In genomic region chr2:25180973-25181890, GRCm38 (mm10) we compare ENCODE assay signal across 8 mouse cellular contexts. TPM values are rescaled to one million over a fixed set of nuclear protein-coding genes. Genes with fewer than 3 reads are reported as not detected.
A peak's percentile ranks its signal among the peaks of the same experiment; 100 is the strongest.
DNase-seq lines count a peak whose midpoint lies in the region; ATAC-seq and TF ChIP-seq lines count a peak whose summit lies in the region.

No protein-coding gene starts in this region.

- peak; percentile 44 for DNase-seq in kidney, adult 2 months
- no peak for DNase-seq in kidney, adult 8-10 months
- DNase-seq in forebrain, embryonic 10.5 days (ENCODE audit: extremely low spot score, low spot score), result peak; percentile 75
- DNase-seq in intestine, embryonic 14.5 days (ENCODE audit: low spot score), result peak; percentile 82
- peak; percentile 83 for DNase-seq in retina, embryonic 14.5 days (ENCODE audit: low spot score)

- peaks cover 15% of the 10 kb centered on the region for H3K4me1 ChIP-seq in kidney, adult 2 months (ENCODE audit: control insufficient read depth, insufficient read depth, low read length)
- peaks cover 98% of the 10 kb centered on the region for H3K4me1 ChIP-seq in forebrain, embryonic 10.5 days
- H3K4me1 ChIP-seq in intestine, embryonic 14.5 days (replicated peaks; ENCODE audit: control insufficient read depth, insufficient read depth, low read length), result peaks cover 30% of the 10 kb centered on the region
- peaks cover 31% of the 10 kb centered on the region for H3K4me1 ChIP-seq in lung, embryonic 16.5 days (replicated peaks; ENCODE audit: control insufficient read depth, insufficient read depth, low read length)

- peak overlapping the region; percentile 25 for H3K9ac ChIP-seq in intestine, embryonic 14.5 days (ENCODE audit: low read length)
- H3K9ac ChIP-seq in lung, embryonic 16.5 days (ENCODE audit: low read length), result peak overlapping the region; percentile 77

- peak overlapping the region; percentile 67 for H3K4me3 ChIP-seq in kidney, adult 2 months (ENCODE audit: insufficient read depth, low read depth, low read length)
- H3K4me3 ChIP-seq in forebrain, embryonic 10.5 days, result peak overlapping the region; percentile 84
- H3K4me3 ChIP-seq in intestine, embryonic 14.5 days (ENCODE audit: low read depth, low read length), result peak overlapping the region; percentile 54
- H3K4me3 ChIP-seq in lung, embryonic 16.5 days (ENCODE audit: low read length), result peak overlapping the region; percentile 63

- no peaks in the 10 kb centered on the region for H3K9me3 ChIP-seq in forebrain, embryonic 10.5 days
- H3K9me3 ChIP-seq in intestine, embryonic 14.5 days (ENCODE audit: control insufficient read depth, low read length), result no peaks in the 10 kb centered on the region
- H3K9me3 ChIP-seq in lung, embryonic 16.5 days (ENCODE audit: control insufficient read depth, low read length), result no peaks in the 10 kb centered on the region

- peak overlapping the region; percentile 1 for H3K27ac ChIP-seq in kidney, adult 2 months (ENCODE audit: insufficient read depth, low read depth, low read length)
- peak overlapping the region; percentile 94 for H3K27ac ChIP-seq in forebrain, embryonic 10.5 days
- H3K27ac ChIP-seq in intestine, embryonic 14.5 days (ENCODE audit: low read depth), result peak overlapping the region; percentile 47; the same call in 1 of the 2 replicates
- H3K27ac ChIP-seq in lung, embryonic 16.5 days (ENCODE audit: low read length), result peak overlapping the region; percentile 83

- H3K36me3 ChIP-seq in kidney, adult 2 months (ENCODE audit: control insufficient read depth, insufficient read depth, low read length), result no peaks in the 10 kb centered on the region
- peaks cover 19% of the 10 kb centered on the region for H3K36me3 ChIP-seq in forebrain, embryonic 10.5 days (replicated peaks)
- no peaks in the 10 kb centered on the region for H3K36me3 ChIP-seq in intestine, embryonic 14.5 days (ENCODE audit: control insufficient read depth, insufficient read depth, low read length)
- H3K36me3 ChIP-seq in lung, embryonic 16.5 days (ENCODE audit: control insufficient read depth, insufficient read depth, low read length), result no peaks in the 10 kb centered on the region

- H3K27me3 ChIP-seq in kidney, adult 2 months (replicated peaks; ENCODE audit: control insufficient read depth, insufficient read depth, low read length), result no peaks in the 10 kb centered on the region
- peaks cover 81% of the 10 kb centered on the region for H3K27me3 ChIP-seq in forebrain, embryonic 10.5 days (ENCODE audit: poor library complexity, severe bottlenecking)
- peaks cover 84% of the 10 kb centered on the region for H3K27me3 ChIP-seq in intestine, embryonic 14.5 days (replicated peaks; ENCODE audit: control insufficient read depth, insufficient read depth, low read length)
- peaks cover 26% of the 10 kb centered on the region for H3K27me3 ChIP-seq in lung, embryonic 16.5 days (ENCODE audit: control insufficient read depth, insufficient read depth, low read depth, low read length)

- peak overlapping the region; percentile 74 for H3K4me2 ChIP-seq in intestine, embryonic 14.5 days (ENCODE audit: low read length)
- H3K4me2 ChIP-seq in lung, embryonic 16.5 days (ENCODE audit: low read depth, low read length), result peak overlapping the region; percentile 87

- WGBS in kidney, adult 2 months, result under 1% methylated on average over 100 of the region's 100 CpGs
- under 1% methylated on average over 98 of the region's 100 CpGs for WGBS in forebrain, embryonic 10.5 days
- WGBS in intestine, embryonic 14.5 days, result under 1% methylated on average over 97 of the region's 100 CpGs
- WGBS in lung, embryonic 16.5 days, result under 1% methylated on average over 100 of the region's 100 CpGs

- TF ChIP-seq CTCF in kidney, adult 2 months (conservative IDR thresholded peaks at IDR 0.05; ENCODE audit: insufficient read depth, insufficient read length, low read depth, low read length), result no peak

- no peak for TF ChIP-seq POLR2A in kidney, adult 2 months (IDR thresholded peaks at IDR 0.05; ENCODE audit: low read depth, low read length)

- ATAC-seq in activated CD4-positive, CD25-positive, alpha-beta regulatory T cell, adult 4 months, result peak; percentile 38
- peak; percentile 37 for ATAC-seq in intestine, embryonic 14.5 days (replicated peaks; ENCODE audit: low FRiP score, low TSS enrichment, low read depth)
- ATAC-seq in lung, embryonic 16.5 days (ENCODE audit: low read depth), result peak; percentile 32
- no peak; the same call in 1 of the 2 replicates for ATAC-seq in monocyte, adult 5-6 weeks (replicated peaks; ENCODE audit: insufficient number of reproducible peaks, low FRiP score, low TSS enrichment, poor library complexity, severe bottlenecking)

RNA-seq across cellular contexts. Expression of gene Nrarp, which starts 0.7 kb away (rescaled TPM):
- 5.7 and 7.8 TPM in 2 replicates for polyA plus RNA-seq in kidney, adult 2 months (2012; rRNA removed)
- polyA plus RNA-seq in activated CD4-positive, CD25-positive, alpha-beta regulatory T cell, adult 4 months (2017; shearing (Covaris generic)), result 1 to 10 TPM in 1 of 2 experiments, under 1 TPM in 1; 0.61 to 1.2 TPM
- polyA plus RNA-seq in forebrain, embryonic 10.5 days (2016; fragmentation: Nextera tagmentation; extraction: Ambion mirVana), result 37.4 and 40.7 TPM in 2 replicates
- polyA plus RNA-seq in intestine, embryonic 14.5 days (2014; fragmentation: Nextera tagmentation; extraction: Ambion mirVana), result 8.2 and 13.2 TPM in 2 replicates
- polyA plus RNA-seq in lung, embryonic 16.5 days (2015; fragmentation: Nextera tagmentation; extraction: Ambion mirVana), result 9.8 and 10.0 TPM in 2 replicates
- 22.3 to 51.8 TPM (median 24.4 TPM) in 3 replicates for total RNA-seq in monocyte, adult 5-6 weeks (2017)

RNA-seq across cellular contexts. Expression of gene Tor4a, which starts 15.5 kb away (rescaled TPM):
- polyA plus RNA-seq in kidney, adult 2 months (2012; rRNA removed), result 21.8 and 26.9 TPM in 2 replicates
- polyA plus RNA-seq in activated CD4-positive, CD25-positive, alpha-beta regulatory T cell, adult 4 months (2017; shearing (Covaris generic)), result 10 to 100 TPM; 51.4 to 89.5 TPM
- 1.3 and 1.5 TPM in 2 replicates for polyA plus RNA-seq in forebrain, embryonic 10.5 days (2016; fragmentation: Nextera tagmentation; extraction: Ambion mirVana)
- 14.4 and 18.1 TPM in 2 replicates for polyA plus RNA-seq in intestine, embryonic 14.5 days (2014; fragmentation: Nextera tagmentation; extraction: Ambion mirVana)
- 10.0 and 12.5 TPM in 2 replicates for polyA plus RNA-seq in lung, embryonic 16.5 days (2015; fragmentation: Nextera tagmentation; extraction: Ambion mirVana)
- 28.8 to 64.7 TPM (median 31.0 TPM) in 3 replicates for total RNA-seq in monocyte, adult 5-6 weeks (2017)

RNA-seq across cellular contexts. Expression of gene Nelfb, which starts 30.1 kb away (rescaled TPM):
- 62.6 and 70.5 TPM in 2 replicates for polyA plus RNA-seq in kidney, adult 2 months (2012; rRNA removed)
- 10 to 100 TPM; 41.1 to 49.1 TPM for polyA plus RNA-seq in activated CD4-positive, CD25-positive, alpha-beta regulatory T cell, adult 4 months (2017; shearing (Covaris generic))
- 128 and 130 TPM in 2 replicates for polyA plus RNA-seq in forebrain, embryonic 10.5 days (2016; fragmentation: Nextera tagmentation; extraction: Ambion mirVana)
- polyA plus RNA-seq in intestine, embryonic 14.5 days (2014; fragmentation: Nextera tagmentation; extraction: Ambion mirVana), result 99.1 and 107 TPM in 2 replicates
- 112 and 113 TPM in 2 replicates for polyA plus RNA-seq in lung, embryonic 16.5 days (2015; fragmentation: Nextera tagmentation; extraction: Ambion mirVana)
- 82.8 to 113 TPM (median 105 TPM) in 3 replicates for total RNA-seq in monocyte, adult 5-6 weeks (2017)

RNA-seq across cellular contexts. Expression of gene Stpg3, which starts 33.2 kb away (rescaled TPM):
- 0.42 and 0.68 TPM in 2 replicates for polyA plus RNA-seq in kidney, adult 2 months (2012; rRNA removed)
- polyA plus RNA-seq in activated CD4-positive, CD25-positive, alpha-beta regulatory T cell, adult 4 months (2017; shearing (Covaris generic)), result not detected
- not detected in 2 replicates for polyA plus RNA-seq in forebrain, embryonic 10.5 days (2016; fragmentation: Nextera tagmentation; extraction: Ambion mirVana)
- polyA plus RNA-seq in intestine, embryonic 14.5 days (2014; fragmentation: Nextera tagmentation; extraction: Ambion mirVana), result 0.18 TPM in 1 of 2 replicates, not detected in the other
- 0.15 TPM in 1 of 2 replicates, not detected in the other for polyA plus RNA-seq in lung, embryonic 16.5 days (2015; fragmentation: Nextera tagmentation; extraction: Ambion mirVana)
- total RNA-seq in monocyte, adult 5-6 weeks (2017), result not detected in 3 replicates

RNA-seq across cellular contexts. Expression of gene Fam166a, which starts 37.3 kb away (rescaled TPM):
- 0.55 and 0.58 TPM in 2 replicates for polyA plus RNA-seq in kidney, adult 2 months (2012; rRNA removed)
- polyA plus RNA-seq in activated CD4-positive, CD25-positive, alpha-beta regulatory T cell, adult 4 months (2017; shearing (Covaris generic)), result not detected
- polyA plus RNA-seq in forebrain, embryonic 10.5 days (2016; fragmentation: Nextera tagmentation; extraction: Ambion mirVana), result 0.67 and 0.80 TPM in 2 replicates
- polyA plus RNA-seq in intestine, embryonic 14.5 days (2014; fragmentation: Nextera tagmentation; extraction: Ambion mirVana), result 0.51 TPM in 1 of 2 replicates, not detected in the other
- 0.68 TPM in 1 of 2 replicates, not detected in the other for polyA plus RNA-seq in lung, embryonic 16.5 days (2015; fragmentation: Nextera tagmentation; extraction: Ambion mirVana)
- not detected in 3 replicates for total RNA-seq in monocyte, adult 5-6 weeks (2017)

Comparison
In these comparisons a context has a peak if more than half of its experiments do, and no peak if none do; other contexts are left out.
1. DNase-seq: peak in kidney, adult 2 months (single experiment), forebrain, embryonic 10.5 days (single experiment), intestine, embryonic 14.5 days (single experiment) and retina, embryonic 14.5 days (single experiment); none in kidney, adult 8-10 months (0 of 2).
2. H3K27ac ChIP-seq: peak in every context shown above with its lines; median percentile 94 in forebrain, embryonic 10.5 days; 83 in lung, embryonic 16.5 days; 47 in intestine, embryonic 14.5 days; 1 in kidney, adult 2 months.
3. Peak in every context shown above with its lines, with median percentiles within 50 percentile points of each other: H3K4me3 ChIP-seq.